In genomic region chr11:120137625-120138004, GRCm38 (mm10) we compare ENCODE assay signal across 11 mouse cellular contexts. TPM values are rescaled to one million over a fixed set of nuclear protein-coding genes. Genes with fewer than 3 reads are reported as not detected.
DNase-seq lines count a peak whose midpoint lies in the region; ATAC-seq and TF ChIP-seq lines count a peak whose summit lies in the region.
"Had no signal": no experiment of that assay in that cellular context is flagged by ENCODE, and none has a peak within 500 bp of the region (broad histone marks: within the 10 kb centered on the region; RNA-seq: fewer than 3 reads in every experiment).

No protein-coding gene starts in this region.

- H3K9me3 ChIP-seq in kidney, postnatal 0 days (replicated peaks; ENCODE audit: low read length): no peaks in the 10 kb centered on the region
- H3K9me3 ChIP-seq in intestine, embryonic 16.5 days (ENCODE audit: control insufficient read depth, low read length): no peaks in the 10 kb centered on the region
- H3K9me3 ChIP-seq in neural tube, embryonic 15.5 days (replicated peaks): no peaks in the 10 kb centered on the region
- H3K9me3 ChIP-seq: hindbrain, embryonic 15.5 days; midbrain, embryonic 15.5 days had no signal

- peak overlapping the region; percentile 31; the same call in 1 of the 2 replicates for H3K27ac ChIP-seq in kidney, postnatal 0 days
- H3K27ac ChIP-seq in intestine, embryonic 16.5 days (ENCODE audit: low read length): peak overlapping the region; percentile 59; the same call in 1 of the 2 replicates
- H3K27ac ChIP-seq in neural tube, embryonic 15.5 days (replicated peaks): 0 out of 2 replicates have a peak overlapping the region, but pooled peaks have one; percentile 2
- H3K27ac ChIP-seq: hindbrain, embryonic 15.5 days; midbrain, embryonic 15.5 days had no signal

- H3K4me1 ChIP-seq in kidney, postnatal 0 days (replicated peaks; ENCODE audit: insufficient read depth, low read length): peaks cover 18% of the 10 kb centered on the region; the same call in 1 of the 2 replicates
- H3K4me1 ChIP-seq in intestine, embryonic 16.5 days (ENCODE audit: control insufficient read depth, insufficient read depth, low read length): peaks cover 34% of the 10 kb centered on the region
- H3K4me1 ChIP-seq in neural tube, embryonic 15.5 days: peaks cover 23% of the 10 kb centered on the region

- H3K36me3 ChIP-seq in kidney, postnatal 0 days (ENCODE audit: insufficient read depth, low read length): peaks cover 23% of the 10 kb centered on the region; the same call in 1 of the 2 replicates
- peaks cover 15% of the 10 kb centered on the region; the same call in 1 of the 2 replicates for H3K36me3 ChIP-seq in intestine, embryonic 16.5 days (ENCODE audit: control insufficient read depth, insufficient read depth, low read length)
- H3K36me3 ChIP-seq in neural tube, embryonic 15.5 days: peaks cover 28% of the 10 kb centered on the region

- DNase-seq in embryo, embryonic 10.5 days (ENCODE audit: low spot score): peak; percentile 13
- DNase-seq in embryo, embryonic 9.5 days (ENCODE audit: extremely low spot score): no peak
- peak; percentile 38 for DNase-seq in kidney, postnatal 0 days (ENCODE audit: low spot score)
- DNase-seq in kidney, adult 11 months: no peak
- no peak for DNase-seq in right cerebral cortex, postnatal 14 days
- DNase-seq in urinary bladder, postnatal 4 days (ENCODE audit: low spot score in 2 of 2): no peak

- H3K4me2 ChIP-seq in kidney, postnatal 0 days (ENCODE audit: low read length): no peak overlapping the region
- H3K4me2 ChIP-seq in intestine, embryonic 16.5 days (ENCODE audit: low read depth, low read length): no peak overlapping the region
- H3K4me2 ChIP-seq in neural tube, embryonic 15.5 days: no peak overlapping the region
- H3K4me2 ChIP-seq: hindbrain, embryonic 15.5 days; midbrain, embryonic 15.5 days had no signal

- TF ChIP-seq CTCF in kidney, postnatal 0 days (IDR thresholded peaks at IDR 0.05; ENCODE audit: low read depth): no peak

- H3K27me3 ChIP-seq in kidney, postnatal 0 days (ENCODE audit: insufficient read depth, low read length): no peaks in the 10 kb centered on the region
- H3K27me3 ChIP-seq in intestine, embryonic 16.5 days (replicated peaks; ENCODE audit: control insufficient read depth, insufficient read depth, low read length): no peaks in the 10 kb centered on the region
- no peaks in the 10 kb centered on the region for H3K27me3 ChIP-seq in neural tube, embryonic 15.5 days (replicated peaks)
- H3K27me3 ChIP-seq: hindbrain, embryonic 15.5 days; midbrain, embryonic 15.5 days; Patski had no signal

- peak; percentile 57 for ATAC-seq in kidney, postnatal 0 days (replicated peaks; ENCODE audit: low FRiP score, low read depth)
- ATAC-seq in intestine, embryonic 16.5 days: no peak
- ATAC-seq in neural tube, embryonic 15.5 days (ENCODE audit: low FRiP score): no peak
- ATAC-seq: midbrain, embryonic 15.5 days; Patski had no signal

- H3K9ac ChIP-seq in kidney, postnatal 0 days (ENCODE audit: low read depth, low read length): no peak overlapping the region
- no peak overlapping the region for H3K9ac ChIP-seq in intestine, embryonic 16.5 days (ENCODE audit: low read depth, low read length)
- H3K9ac ChIP-seq in neural tube, embryonic 15.5 days (replicated peaks): no peak overlapping the region
- H3K9ac ChIP-seq: hindbrain, embryonic 15.5 days; midbrain, embryonic 15.5 days had no signal

- H3K4me3 ChIP-seq in kidney, postnatal 0 days (replicated peaks; ENCODE audit: low read depth, low read length): no peak overlapping the region
- H3K4me3 ChIP-seq in intestine, embryonic 16.5 days (ENCODE audit: low read length): no peak overlapping the region
- no peak overlapping the region for H3K4me3 ChIP-seq in neural tube, embryonic 15.5 days (replicated peaks)
- H3K4me3 ChIP-seq: hindbrain, embryonic 15.5 days; midbrain, embryonic 15.5 days had no signal

- 32% methylated on average over 5 of the region's 5 CpGs for WGBS in kidney, postnatal 0 days
- 43% methylated on average over 5 of the region's 5 CpGs for WGBS in intestine, embryonic 16.5 days
- 56% methylated on average over 5 of the region's 5 CpGs for WGBS in neural tube, embryonic 15.5 days

RNA-seq across cellular contexts. Expression of gene Slc38a10, which starts 13.5 kb away (rescaled TPM):
- 94.0 and 105 TPM in 2 replicates for polyA plus RNA-seq in kidney, postnatal 0 days (2015; fragmentation: Nextera tagmentation; extraction: Ambion mirVana)
- polyA plus RNA-seq in intestine, embryonic 16.5 days (2015; fragmentation: Nextera tagmentation; extraction: Ambion mirVana): 84.6 and 91.4 TPM in 2 replicates
- 107 and 112 TPM in 2 replicates for polyA plus RNA-seq in neural tube, embryonic 15.5 days (2015; fragmentation: Nextera tagmentation; extraction: Ambion mirVana)

RNA-seq across cellular contexts. Expression of gene Ndufaf8, which starts 38.9 kb away (rescaled TPM):
- 107 and 130 TPM in 2 replicates for polyA plus RNA-seq in kidney, postnatal 0 days (2015; fragmentation: Nextera tagmentation; extraction: Ambion mirVana)
- 113 and 119 TPM in 2 replicates for polyA plus RNA-seq in intestine, embryonic 16.5 days (2015; fragmentation: Nextera tagmentation; extraction: Ambion mirVana)
- polyA plus RNA-seq in neural tube, embryonic 15.5 days (2015; fragmentation: Nextera tagmentation; extraction: Ambion mirVana): 49.4 and 64.3 TPM in 2 replicates

RNA-seq across cellular contexts. Expression of gene Tepsin, which starts 39.1 kb away (rescaled TPM):
- 10.8 and 12.1 TPM in 2 replicates for polyA plus RNA-seq in kidney, postnatal 0 days (2015; fragmentation: Nextera tagmentation; extraction: Ambion mirVana)
- polyA plus RNA-seq in intestine, embryonic 16.5 days (2015; fragmentation: Nextera tagmentation; extraction: Ambion mirVana): 21.1 and 22.5 TPM in 2 replicates
- 22.3 and 23.9 TPM in 2 replicates for polyA plus RNA-seq in neural tube, embryonic 15.5 days (2015; fragmentation: Nextera tagmentation; extraction: Ambion mirVana)

RNA-seq across cellular contexts. Expression of gene Cep131, which starts 51.0 kb away (rescaled TPM):
- polyA plus RNA-seq in kidney, postnatal 0 days (2015; fragmentation: Nextera tagmentation; extraction: Ambion mirVana): 14.3 and 15.5 TPM in 2 replicates
- polyA plus RNA-seq in intestine, embryonic 16.5 days (2015; fragmentation: Nextera tagmentation; extraction: Ambion mirVana): 12.0 and 12.2 TPM in 2 replicates
- polyA plus RNA-seq in neural tube, embryonic 15.5 days (2015; fragmentation: Nextera tagmentation; extraction: Ambion mirVana): 26.0 and 27.2 TPM in 2 replicates

Comparison
In these comparisons a context has a peak if more than half of its experiments do, and no peak if none do; other contexts are left out.
1. DNase-seq: peak in embryo, embryonic 10.5 days (single experiment) and kidney, postnatal 0 days (single experiment); none in embryo, embryonic 9.5 days (single experiment), kidney, adult 11 months (single experiment), right cerebral cortex, postnatal 14 days (single experiment) and urinary bladder, postnatal 4 days (0 of 2).
2. H3K27ac ChIP-seq: peak in every context shown above with its lines; median percentile 59 in intestine, embryonic 16.5 days; 31 in kidney, postnatal 0 days; 2 in neural tube, embryonic 15.5 days.